Mouse (Mus musculus): ENCODE results near the gene Wipi2.

Gene Wipi2

DNA sequence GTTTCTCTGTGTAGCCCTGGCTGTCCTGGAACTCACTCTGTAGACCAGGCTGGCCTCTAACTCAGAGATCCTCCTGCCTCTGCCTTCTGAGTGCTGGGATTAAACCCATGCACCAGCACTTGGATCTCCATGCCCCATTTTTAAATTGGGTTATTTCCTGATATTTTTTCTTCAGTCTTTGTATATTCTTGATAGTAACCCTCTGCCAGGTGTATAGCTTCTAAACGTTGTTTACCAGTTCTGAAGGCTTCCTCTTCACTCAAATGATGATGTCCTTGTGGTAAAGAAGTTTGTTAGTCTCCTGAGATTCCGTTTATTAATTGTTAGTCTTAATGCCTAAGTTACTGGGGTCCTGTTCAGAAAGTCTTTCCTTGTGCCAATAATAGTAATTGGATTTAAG, at the start of gene Wipi2:
TSS of gene Wipi2 (plus strand) at position 301 of the 400 bp plus-strand sequence.
- DNase-seq (ENCODE audit: low spot score) = no peak

DNA sequence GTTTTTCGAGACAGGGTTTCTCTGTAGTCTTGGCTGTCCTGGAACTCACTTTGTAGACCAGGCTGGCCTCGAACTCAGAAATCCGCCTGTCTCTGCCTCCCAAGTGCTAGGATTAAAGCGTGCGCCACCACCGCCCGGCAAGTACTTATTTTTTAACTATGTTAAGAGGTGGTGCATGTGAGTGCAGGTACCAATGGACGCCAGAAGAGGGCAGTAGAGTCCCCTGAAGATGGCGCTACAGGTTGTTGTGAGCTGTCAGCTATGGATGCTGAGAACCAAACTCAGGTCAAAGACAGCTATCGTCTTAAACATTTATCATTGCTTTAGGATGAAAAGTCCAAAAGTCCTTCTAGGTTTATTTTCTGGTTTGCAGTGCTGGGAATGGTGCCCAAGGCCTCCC, 49.3 kb upstream of the Wipi2 start:
- no peak for DNase-seq (ENCODE audit: low spot score)

DNA sequence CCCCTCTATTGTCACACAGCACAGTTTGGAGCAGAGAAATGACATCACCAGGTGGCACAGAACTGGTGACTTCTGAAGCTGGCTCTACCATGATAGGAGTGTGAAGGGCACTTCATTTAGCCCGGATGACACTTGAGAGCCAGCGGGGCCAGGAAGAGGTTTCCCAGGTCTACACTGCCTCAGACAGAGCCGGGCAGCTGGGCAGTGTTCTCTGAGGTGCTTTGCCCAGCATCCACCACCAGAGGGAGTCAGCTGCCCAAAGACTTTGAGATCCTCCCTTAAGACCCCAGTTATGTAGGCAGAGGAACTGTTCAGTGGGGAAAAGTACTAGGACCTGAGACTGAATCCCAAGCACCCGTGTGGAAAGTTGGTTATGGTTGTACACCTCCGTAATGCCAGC, 46.0 kb upstream of the Wipi2 start:
- peak; percentile 27 for DNase-seq (ENCODE audit: low spot score)

DNA sequence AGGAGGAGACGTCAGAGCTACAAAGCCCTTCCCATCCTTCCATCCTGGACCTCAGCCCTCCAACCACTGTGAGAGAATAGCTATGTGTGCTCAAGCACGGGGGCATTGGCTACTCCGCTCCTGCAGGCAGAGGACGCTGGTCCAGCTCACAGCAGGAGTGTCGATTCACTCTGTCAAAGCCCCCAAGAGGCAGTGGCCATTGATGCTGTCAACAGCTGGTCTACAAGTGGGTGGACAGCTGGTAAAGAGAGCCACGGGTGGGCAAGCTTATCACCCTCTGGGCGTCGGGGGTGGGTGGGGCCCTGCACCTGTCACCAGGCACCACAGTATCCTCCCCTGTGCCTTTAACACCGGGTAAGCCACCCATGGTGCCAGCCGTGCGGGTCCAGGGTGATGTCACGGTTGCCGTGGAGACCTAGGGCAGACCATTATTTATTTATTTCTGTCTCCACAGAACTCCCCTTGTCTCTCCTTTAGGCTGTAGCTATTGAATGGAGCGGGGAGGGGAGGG, 43.8 kb upstream of the Wipi2 start:
- DNase-seq (ENCODE audit: low spot score) = no peak

DNA sequence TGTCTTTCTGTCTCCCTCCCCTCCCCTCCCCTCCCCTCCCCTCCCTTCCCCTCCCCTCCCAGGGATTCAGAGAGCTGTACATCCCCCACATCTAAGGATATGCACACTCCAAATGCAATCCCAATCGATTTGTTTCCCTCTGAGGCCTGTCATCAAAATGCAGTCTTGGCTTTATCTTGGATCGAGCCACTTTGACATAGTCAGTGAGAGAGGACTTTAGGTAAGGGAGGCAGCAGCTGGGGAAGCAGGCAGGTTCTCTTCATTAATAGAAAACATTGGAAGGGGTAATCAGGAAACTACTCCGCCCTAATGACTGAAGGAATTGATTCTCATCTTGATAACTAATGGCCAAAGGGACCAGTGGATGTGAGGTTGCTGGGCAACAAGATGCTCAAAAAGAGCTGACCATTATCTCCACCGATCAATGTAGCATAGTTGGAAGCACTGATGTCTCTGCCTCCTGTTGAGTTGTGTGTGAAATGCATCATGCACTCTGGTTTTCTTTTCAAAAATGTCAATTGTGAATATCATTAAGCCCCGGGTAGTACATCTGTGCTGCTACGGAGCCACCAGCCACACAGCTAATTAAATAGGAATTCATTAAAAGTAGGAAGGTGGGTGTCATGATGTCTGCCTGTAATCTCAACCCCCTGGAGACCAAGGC, 36.4 kb upstream of the Wipi2 start:
- DNase-seq (ENCODE audit: low spot score) = no peak

DNA sequence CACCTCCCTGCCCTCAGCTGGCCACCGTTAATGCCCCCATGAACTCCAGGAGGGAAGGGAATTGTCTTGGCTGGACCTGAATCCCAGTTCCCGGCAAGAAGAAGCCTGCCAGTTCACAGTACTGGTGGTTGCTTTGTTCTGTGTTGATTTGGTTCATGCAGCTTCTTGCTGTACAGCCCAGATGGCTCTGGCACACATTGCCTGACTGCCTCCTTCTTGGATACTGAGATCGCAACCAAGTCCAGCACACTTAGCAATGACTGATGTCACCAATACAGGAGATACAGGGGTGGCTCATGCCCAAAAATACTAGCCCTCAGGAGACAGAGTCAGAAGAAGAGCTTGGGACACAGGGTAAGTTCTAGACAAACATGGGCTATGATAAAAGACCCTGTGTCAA, 31.8 kb upstream of the Wipi2 start:
- DNase-seq (ENCODE audit: low spot score) = no peak

DNA sequence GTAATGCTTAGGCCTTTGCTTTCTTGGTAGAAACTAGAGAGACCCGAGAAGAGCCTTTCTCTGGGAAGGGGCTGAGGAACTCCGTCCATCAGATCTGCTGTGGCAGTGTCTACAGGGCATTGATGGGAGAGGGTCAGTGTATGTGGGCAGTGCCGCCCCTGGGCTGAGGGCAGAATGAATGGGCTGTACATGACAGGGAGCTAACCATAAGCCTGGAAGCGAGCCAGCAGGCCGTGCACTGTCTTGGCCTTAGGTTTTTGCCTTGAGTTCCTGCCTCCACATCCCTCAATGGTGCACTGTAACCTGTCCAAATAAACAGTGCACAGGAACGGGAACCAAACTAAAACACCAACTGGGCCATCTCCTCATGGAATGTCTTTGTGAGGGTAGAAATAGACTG, 30.8 kb upstream of the Wipi2 start:
- no peak for DNase-seq (ENCODE audit: low spot score)

DNA sequence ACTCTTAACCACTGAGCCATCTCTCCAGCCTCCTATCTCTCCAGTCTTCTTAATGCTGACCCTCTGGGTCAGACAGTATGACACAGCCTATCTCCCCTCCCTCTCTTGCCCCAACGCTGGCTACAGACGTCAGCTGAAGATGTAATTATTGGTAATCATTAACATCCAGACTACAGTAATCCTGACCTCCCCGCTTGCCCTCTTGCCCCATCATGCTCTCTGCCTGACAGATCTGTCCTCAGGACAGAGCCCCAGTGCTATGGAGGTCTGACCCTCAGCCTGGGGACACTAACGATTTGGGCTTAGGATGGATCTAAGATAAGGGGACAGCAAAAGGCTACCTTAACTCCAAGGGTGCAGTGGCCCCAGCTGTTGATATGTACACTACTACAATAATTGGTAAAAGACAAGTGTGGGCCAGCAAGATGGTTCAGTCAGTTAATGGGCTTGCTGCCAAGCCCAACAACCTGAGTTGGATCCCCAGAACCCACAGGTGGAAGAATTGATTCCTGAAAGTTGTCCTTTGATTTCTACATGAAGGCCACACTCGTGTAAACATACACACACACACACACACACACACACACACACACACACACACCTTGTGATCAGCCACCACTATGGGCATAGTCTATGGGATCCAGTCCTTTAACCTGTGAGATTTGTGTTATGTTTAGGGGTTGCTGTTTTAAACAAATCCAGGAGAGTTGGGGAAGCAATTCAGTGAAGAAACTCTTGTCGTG, 29.7 kb upstream of the Wipi2 start:
- DNase-seq (ENCODE audit: low spot score) = no peak

GRCm38 (mm10) chr5:142604379-142604778, 23.1 kb upstream of the Wipi2 start:
- DNase-seq (ENCODE audit: low spot score) = no peak

- no peak for DNase-seq (ENCODE audit: low spot score)
Observed at GRCm38 (mm10) chr5:142605288-142605687, 22.2 kb upstream of the Wipi2 start.

DNA sequence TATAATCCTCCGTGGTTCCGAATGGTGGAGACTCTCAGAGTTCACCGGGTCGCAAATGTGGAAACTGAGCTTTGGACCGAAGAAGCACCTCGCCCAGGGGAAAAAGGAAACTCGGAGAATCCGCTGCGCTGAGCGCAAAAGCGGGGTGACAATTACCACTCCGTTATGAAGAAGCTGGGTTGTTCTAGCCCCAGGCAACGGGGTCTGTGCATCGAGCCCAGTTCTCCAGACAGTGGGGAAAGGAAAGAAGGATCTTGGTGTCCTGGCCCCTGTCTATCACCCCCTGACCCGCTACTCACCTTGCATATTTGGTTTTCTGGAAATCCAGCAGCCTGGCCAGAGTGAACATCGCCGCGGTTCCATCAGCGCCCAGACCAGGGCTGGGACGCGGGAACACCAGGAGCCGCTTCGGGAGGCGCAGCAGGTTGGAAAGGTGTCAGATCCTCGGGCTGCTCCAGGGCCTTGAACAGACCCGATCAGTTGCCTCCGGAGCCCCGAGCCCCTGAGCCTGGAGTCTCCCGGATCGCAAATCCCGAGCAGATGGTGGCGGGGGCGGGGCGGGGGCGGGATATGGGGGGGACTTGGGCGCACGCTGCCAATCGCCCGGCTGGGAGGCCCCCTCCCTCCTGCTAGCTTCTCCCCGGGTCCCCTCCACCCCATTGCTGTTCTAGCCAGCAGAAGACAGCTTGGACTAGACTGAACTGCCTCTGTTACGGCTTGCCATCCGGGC, 19.1 kb upstream of the Wipi2 start, which contains the start of gene Mmd2:
TSS of gene Mmd2 (minus strand) at position 542 of the 730 bp plus-strand sequence.
- DNase-seq (ENCODE audit: low spot score) = no peak

DNA sequence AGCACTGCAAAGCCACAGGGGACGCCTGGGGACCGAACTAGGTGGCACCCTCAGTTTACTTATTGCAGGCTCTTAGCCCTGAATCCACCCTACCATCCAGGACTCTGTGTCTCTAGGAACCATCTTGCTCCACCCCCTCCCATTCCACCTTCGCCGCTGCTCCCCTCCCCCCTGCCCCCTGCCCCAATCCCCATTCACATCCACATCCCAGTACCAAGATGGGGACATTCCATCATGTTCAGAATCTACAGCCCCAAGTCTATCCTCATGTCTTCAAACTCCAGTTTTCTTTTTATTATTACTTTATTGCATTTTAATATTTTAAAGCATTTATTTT, 18.5 kb upstream of the Wipi2 start:
- no peak for DNase-seq (ENCODE audit: low spot score)

DNA sequence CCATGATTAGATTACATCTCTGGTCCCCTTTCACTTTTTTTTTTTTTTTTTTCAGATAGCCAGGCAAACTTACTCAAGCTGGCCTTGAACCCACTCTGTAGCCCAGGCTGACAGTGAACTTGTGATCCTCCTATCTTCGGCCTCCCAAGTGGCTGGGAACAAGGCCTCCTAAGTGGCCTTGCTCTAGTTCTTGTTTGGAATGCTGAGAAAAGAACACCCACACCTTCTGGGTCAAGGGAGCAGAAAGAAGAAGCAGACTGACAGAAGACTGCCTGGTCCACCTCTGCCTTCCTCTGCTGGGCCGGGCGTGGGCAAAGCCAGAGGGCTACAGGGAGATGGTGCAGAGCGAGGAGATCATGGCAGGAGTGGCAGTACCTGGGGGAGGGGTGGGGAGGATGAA, 17.1 kb upstream of the Wipi2 start:
- no peak for DNase-seq (ENCODE audit: low spot score)

- no peak for DNase-seq (ENCODE audit: low spot score)
Observed at GRCm38 (mm10) chr5:142614513-142614912, 13.0 kb upstream of the Wipi2 start.

DNA sequence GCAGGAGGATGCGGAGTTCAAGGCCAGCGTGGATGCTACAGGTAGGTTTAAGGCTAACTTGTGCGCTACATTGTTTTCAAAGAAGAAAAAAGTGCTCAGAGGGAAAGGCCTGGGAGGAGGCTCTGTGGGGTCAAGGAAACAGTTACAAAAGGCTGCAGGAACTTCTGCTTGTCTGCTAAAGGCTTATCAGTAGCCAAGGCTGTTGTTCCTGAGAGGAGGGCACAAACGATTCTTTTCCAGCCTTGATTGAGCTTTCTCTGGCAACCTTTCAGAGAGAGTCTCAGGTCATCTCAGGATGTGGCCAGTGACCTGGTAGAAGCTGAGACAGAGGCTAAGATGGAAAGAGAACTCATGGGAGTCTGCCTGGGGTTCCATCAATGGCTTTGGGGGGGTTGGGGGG, 11.9 kb upstream of the Wipi2 start:
- DNase-seq (ENCODE audit: low spot score) = no peak

GRCm38 (mm10) chr5:142616326-142616725, 11.2 kb upstream of the Wipi2 start:
- no peak for DNase-seq (ENCODE audit: low spot score)

DNA sequence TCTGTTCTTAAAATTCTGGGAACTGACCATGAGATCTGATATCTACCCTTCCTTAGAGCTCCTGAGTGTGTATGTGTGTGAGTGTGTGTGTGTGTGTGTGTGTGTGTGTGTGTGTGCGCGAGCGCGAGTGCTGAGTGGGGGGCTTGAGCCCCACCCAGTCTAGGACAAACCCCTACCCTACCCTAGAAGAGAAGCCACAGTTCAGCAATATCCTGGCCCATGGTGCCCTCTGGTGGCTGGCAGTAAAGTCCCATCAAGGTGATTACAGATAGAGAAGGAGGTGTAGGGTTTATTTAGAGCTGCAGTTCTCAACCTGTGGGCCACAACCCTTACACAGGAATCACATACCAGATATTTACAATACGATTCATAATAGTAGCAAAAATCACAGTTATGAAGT, 7.6 kb upstream of the Wipi2 start:
- DNase-seq (ENCODE audit: low spot score) = no peak

DNA sequence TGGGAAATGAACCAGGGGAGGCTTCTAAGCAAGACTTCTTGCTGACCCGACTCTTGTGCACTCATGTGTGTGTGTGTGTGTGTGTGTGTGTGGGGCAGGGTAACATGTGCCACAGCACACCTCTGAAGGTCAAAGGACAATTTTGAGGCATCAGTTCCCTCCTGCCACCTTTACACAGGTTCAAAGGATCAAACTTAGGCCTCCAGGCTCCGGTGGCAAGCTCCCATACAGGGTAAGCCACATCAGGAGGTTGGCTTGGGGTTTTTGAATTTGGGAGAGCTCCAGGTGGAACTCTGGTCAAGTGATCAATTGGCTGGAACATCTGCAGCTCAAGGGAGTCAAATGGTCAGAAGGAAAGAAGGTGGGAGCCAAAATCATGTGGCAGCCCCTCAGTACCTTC, 6.1 kb upstream of the Wipi2 start:
- DNase-seq (ENCODE audit: low spot score) = no peak

GRCm38 (mm10) chr5:142622134-142622533, 5.4 kb upstream of the Wipi2 start:
- DNase-seq (ENCODE audit: low spot score) = no peak

DNA sequence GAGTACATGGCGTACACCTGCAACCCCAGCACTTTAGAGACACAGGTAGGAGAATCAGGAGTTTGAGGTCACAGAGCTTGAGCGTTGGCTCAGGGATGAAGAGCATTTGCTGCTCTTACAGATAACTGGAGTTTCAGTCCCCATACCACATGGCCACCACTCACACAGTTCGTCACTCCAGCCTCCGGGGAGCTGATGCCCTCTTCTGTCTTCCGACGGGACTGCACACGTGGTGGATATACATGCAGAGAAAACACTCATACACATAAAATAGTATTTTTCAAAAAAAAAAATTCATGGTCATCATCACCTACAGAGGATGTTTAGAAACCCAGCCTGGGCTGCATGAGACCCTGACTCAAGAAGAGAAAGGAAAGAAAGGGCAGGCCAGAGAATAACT, 4.4 kb upstream of the Wipi2 start:
- DNase-seq (ENCODE audit: low spot score) = no peak

GRCm38 (mm10) chr5:142628726-142629662, 1.5 kb downstream of the Wipi2 start:
- peak; percentile 91 for DNase-seq (ENCODE audit: low spot score)

- no peak for DNase-seq (ENCODE audit: low spot score)
Observed at GRCm38 (mm10) chr5:142629663-142630025, 2.1 kb downstream of the Wipi2 start.
